Mouse (Mus musculus) monocyte, adult 2 months (primary cell): ENCODE measurements around the gene Cacna1h.

Experiments used
- DNase-seq, 2 experiments: peaks; one replicate each; pipeline ENCODE4 v3.0.0; 2022; ENCODE audit warnings: low spot score in 2 of 2, low read depth in 1 of 2

Gene Cacna1h

GRCm38 (mm10) chr17:25332321-25332720 is 101.3 kb downstream of the Cacna1h start:
- peak in 1 of 2 experiments; percentile 17 for DNase-seq
